Mouse (Mus musculus) hindbrain, postnatal 0 days (tissue): ENCODE measurements around the gene Klc1. TPM values are rescaled to one million over a fixed set of nuclear protein-coding genes. Genes with fewer than 3 reads are reported as not detected.

ENCODE experiments used
- ATAC-seq: fragments of 200-750 bp; cut with Nextera tagmentation; 2 replicates; pipeline ENCODE4 v1.8.0; 2017; ENCODE audit warnings: mild to moderate bottlenecking, moderate TSS enrichment, moderate library complexity
- DNase-seq: peaks from one replicate; pipeline ENCODE4 v3.0.0-alpha.2; 2015; ENCODE audit warnings: low spot score
- H3K27ac ChIP-seq: fragments of 300-500 bp; sonication (generic); 2 replicates; pipeline ENCODE4 v1.5.1; 2014; ENCODE audit warnings: mild to moderate bottlenecking
- H3K27me3 ChIP-seq: fragments of 300-500 bp; sonication (generic); 2 replicates; pipeline ENCODE4 v1.6.1; 2014; ENCODE audit warnings: low read length, mixed read lengths; ENCODE audit not compliant: insufficient read depth
- H3K36me3 ChIP-seq: fragments of 300-500 bp; sonication (generic); 2 replicates; pipeline ENCODE4 v1.6.1; 2014; ENCODE audit warnings: low read length, mixed read lengths; ENCODE audit not compliant: insufficient read depth
- H3K4me1 ChIP-seq: fragments of 300-500 bp; sonication (generic); 2 replicates; pipeline ENCODE4 v1.6.1; 2014; ENCODE audit warnings: antibody characterized with exemption, low read length, mixed read lengths; ENCODE audit not compliant: insufficient read depth
- H3K4me2 ChIP-seq: fragments of 300-500 bp; sonication (generic); 2 replicates; pipeline ENCODE4 v1.6.1; 2014; ENCODE audit warnings: low read depth, mild to moderate bottlenecking, low read length, moderate library complexity, mixed read lengths
- H3K4me3 ChIP-seq: fragments of 300-500 bp; sonication (generic); 2 replicates; pipeline ENCODE4 v1.5.1; 2014; ENCODE audit warnings: low read length
- H3K9ac ChIP-seq: fragments of 300-500 bp; sonication (generic); replicated peaks from 2 replicates; pipeline ENCODE4 v1.6.1; 2014; ENCODE audit warnings: mild to moderate bottlenecking, low read length, moderate library complexity, mixed read lengths
- H3K9me3 ChIP-seq: fragments of 300-500 bp; sonication (generic); 2 replicates; pipeline ENCODE4 v1.6.1; 2016; ENCODE audit warnings: low read length, mixed read lengths
- CTCF ChIP-seq: IDR thresholded peaks from 2 replicates; pipeline ENCODE4 v1.5.1; 2016; ENCODE audit warnings: antibody characterized with exemption, control low read depth, low read depth
- WGBS: fragments of 180-500 bp; shearing (Covaris S2); extraction: QIAGEN DNeasy Blood & Tissue Kit; methylation state at CpG from one replicate; pipeline ENCODE4 v1.1.7; 2014; 5-methylcytosine and 5-hydroxymethylcytosine counted together
- polyA plus RNA-seq: library from polyadenylated mRNA; unstranded; fragments of >200 nt; fragmentation: Nextera tagmentation; extraction: Ambion mirVana; gene quantifications from 2 replicates; pipeline ENCODE4 v1.2.1, GENCODE M21; 2015
- total RNA-seq: library from RNA; depleted of rRNA; stranded (reverse); fragments of >200 nt; gene quantifications from 2 replicates; pipeline ENCODE4 v1.2.3, GENCODE M21; 2014

Gene Klc1
- total and polyA plus RNA-seq, 2 experiments from 2014 or later = 421 to 600 TPM

DNA sequence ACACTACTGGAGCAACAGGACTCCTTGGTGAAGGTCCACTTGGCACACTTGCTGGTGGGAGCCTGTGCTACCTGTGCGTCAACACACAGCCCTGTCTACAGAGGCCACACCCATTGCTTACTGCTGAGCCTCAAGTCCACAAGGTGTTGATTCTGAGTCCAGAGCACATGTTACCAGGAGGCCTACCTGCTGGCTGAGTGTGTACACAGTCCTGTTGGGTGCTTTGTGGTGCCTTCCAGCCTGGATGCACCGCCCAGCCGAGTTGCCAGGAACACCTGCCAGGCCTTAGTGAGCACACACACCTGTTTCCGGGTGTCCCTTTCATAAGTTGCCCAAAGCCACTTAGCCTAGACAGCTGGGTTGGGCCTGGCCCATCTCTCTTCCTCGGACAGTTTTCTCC is 44.9 kb downstream of the Klc1 start:
- Histone ChIP-seq H3K36me3 (peaks cover 44% of the 10 kb centered on the region), H3K9me3 (no peaks in the 10 kb centered on the region), H3K4me3 (no peak overlapping the region), H3K4me2 (no peak overlapping the region), H3K9ac (no peak overlapping the region), H3K4me1 (no peaks in the 10 kb centered on the region), H3K27ac (no peak overlapping the region), H3K27me3 (no peaks in the 10 kb centered on the region)
- no peak for ATAC-seq
- no peak for DNase-seq
- no peak for TF ChIP-seq CTCF
- 89% methylated on average over 5 of the region's 5 CpGs for WGBS

DNA sequence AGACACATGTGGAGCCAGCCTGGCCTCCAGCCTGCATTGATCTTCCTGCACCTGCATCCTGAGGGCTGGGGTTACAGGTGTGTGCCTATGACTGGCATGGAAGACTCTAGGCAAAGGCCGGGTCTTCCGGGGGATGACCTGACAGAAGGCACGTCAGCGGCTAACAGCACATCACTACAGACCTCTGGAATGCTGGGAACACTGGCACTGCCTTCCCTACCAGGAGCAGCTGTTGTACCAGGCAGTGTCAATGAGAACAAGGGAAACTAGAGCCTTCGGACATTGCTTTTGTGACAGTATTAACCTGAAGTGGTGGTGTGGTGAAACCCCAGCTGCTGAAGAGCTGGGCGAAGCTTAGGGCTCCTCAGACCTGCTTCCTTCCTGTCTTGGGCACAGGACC is 50.1 kb downstream of the Klc1 start:
- H3K9ac ChIP-seq = peak overlapping the region; percentile 2; the same call in 1 of the 2 replicates
- DNase-seq = no peak
- no peak for TF ChIP-seq CTCF
- no peak overlapping the region for H3K4me2 ChIP-seq
- H3K36me3 ChIP-seq = peaks cover 20% of the 10 kb centered on the region
- WGBS = 94% methylated on average over 6 of the region's 6 CpGs
- no peak for ATAC-seq
- no peaks in the 10 kb centered on the region for H3K27me3 ChIP-seq
- H3K4me1 ChIP-seq = peaks cover 10% of the 10 kb centered on the region; the same call in 1 of the 2 replicates
- H3K27ac ChIP-seq = peak overlapping the region; percentile 66; the same call in 1 of the 2 replicates
- no peaks in the 10 kb centered on the region for H3K9me3 ChIP-seq
- H3K4me3 ChIP-seq = no peak overlapping the region

DNA sequence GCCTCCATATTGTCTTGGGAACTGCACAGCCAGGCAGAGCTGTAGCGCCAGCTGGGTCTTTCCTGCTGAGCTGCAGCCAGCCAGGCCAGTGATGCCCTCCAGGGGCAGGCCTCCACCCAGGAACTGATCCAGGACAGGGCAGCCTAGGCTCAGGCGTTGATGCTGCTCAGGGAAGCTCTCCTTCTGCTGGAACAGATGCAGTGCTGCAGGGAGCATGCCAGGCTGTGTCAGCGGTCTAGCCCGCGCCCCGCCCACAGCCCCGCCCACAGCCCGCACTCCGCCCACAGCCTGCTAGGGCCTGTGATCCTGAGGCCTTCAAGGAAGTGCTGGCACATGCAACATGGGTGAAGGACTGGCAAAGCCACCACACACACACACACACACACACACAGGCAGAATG is 51.1 kb downstream of the Klc1 start:
- peak; percentile 46 for ATAC-seq
- H3K4me1 ChIP-seq = peaks cover 10% of the 10 kb centered on the region; the same call in 1 of the 2 replicates
- 2% methylated on average over 9 of the region's 9 CpGs for WGBS
- no peak overlapping the region; the same call in 1 of the 2 replicates for H3K4me2 ChIP-seq
- no peaks in the 10 kb centered on the region for H3K27me3 ChIP-seq
- 0 out of 2 replicates have a peak overlapping the region, but pooled peaks have one; percentile 10 for H3K4me3 ChIP-seq
- H3K27ac ChIP-seq = peak overlapping the region; percentile 66
- no peaks in the 10 kb centered on the region for H3K9me3 ChIP-seq
- peak overlapping the region; percentile 2; the same call in 1 of the 2 replicates for H3K9ac ChIP-seq
- DNase-seq = peak; percentile 81
- peak; percentile 60 for TF ChIP-seq CTCF
- H3K36me3 ChIP-seq = peaks cover 16% of the 10 kb centered on the region

DNA sequence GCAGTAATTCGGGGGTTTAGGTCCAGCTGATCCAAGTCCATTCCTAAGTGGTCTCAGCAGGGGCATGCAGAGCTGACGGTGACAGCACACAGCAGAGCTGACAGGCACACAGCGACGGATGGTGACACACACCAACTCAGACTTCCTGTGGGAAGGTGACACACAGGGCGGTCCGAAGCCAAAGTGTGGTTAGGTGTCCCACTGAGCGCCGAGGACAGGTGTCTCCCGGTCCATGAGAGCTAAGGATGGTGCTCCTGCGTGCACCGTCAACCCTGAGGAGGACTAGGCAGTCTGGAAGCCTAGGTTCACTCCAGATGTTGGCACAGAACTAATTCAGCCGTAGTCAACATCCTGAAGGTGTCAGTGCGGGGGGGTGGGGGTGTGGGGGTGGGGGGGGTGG is 53.4 kb downstream of the Klc1 start:
- Histone ChIP-seq H3K27ac (no peak overlapping the region), H3K9me3 (no peaks in the 10 kb centered on the region), H3K36me3 (peaks cover 7% of the 10 kb centered on the region; the same call in 1 of the 2 replicates), H3K4me3 (no peak overlapping the region), H3K9ac (no peak overlapping the region), H3K4me2 (no peak overlapping the region), H3K27me3 (no peaks in the 10 kb centered on the region), H3K4me1 (peaks cover 17% of the 10 kb centered on the region)
- ATAC-seq (no peak), DNase-seq (no peak)
- 88% methylated on average over 13 of the region's 13 CpGs for WGBS
- TF ChIP-seq CTCF = no peak

DNA sequence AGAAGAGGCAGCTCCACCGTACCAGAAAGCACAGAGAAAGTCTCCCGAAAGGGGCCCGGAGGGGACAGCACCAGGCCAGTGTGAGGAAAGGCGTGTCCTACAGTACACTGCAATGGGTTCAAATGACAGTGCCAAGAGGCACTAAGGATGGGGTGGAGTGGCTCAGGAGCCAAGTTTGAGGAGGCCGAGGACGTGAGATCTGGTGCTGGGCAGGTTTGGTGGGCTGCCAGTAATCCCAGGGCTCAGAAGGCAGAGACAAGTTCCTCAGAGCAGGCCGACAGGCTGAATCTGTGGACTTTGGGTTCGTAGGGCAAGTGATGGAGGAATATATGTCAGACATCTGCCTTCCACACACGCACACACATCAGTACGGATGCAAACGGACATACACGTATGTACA is 54.0 kb downstream of the Klc1 start:
- Histone ChIP-seq H3K36me3 (peaks cover 7% of the 10 kb centered on the region; the same call in 1 of the 2 replicates), H3K9ac (no peak overlapping the region), H3K4me1 (peaks cover 17% of the 10 kb centered on the region), H3K4me2 (peak overlapping the region; percentile 78), H3K27me3 (no peaks in the 10 kb centered on the region), H3K9me3 (no peaks in the 10 kb centered on the region), H3K4me3 (no peak overlapping the region), H3K27ac (no peak overlapping the region)
- no peak for TF ChIP-seq CTCF
- WGBS = 62% methylated on average over 12 of the region's 12 CpGs
- DNase-seq = no peak
- no peak for ATAC-seq

DNA sequence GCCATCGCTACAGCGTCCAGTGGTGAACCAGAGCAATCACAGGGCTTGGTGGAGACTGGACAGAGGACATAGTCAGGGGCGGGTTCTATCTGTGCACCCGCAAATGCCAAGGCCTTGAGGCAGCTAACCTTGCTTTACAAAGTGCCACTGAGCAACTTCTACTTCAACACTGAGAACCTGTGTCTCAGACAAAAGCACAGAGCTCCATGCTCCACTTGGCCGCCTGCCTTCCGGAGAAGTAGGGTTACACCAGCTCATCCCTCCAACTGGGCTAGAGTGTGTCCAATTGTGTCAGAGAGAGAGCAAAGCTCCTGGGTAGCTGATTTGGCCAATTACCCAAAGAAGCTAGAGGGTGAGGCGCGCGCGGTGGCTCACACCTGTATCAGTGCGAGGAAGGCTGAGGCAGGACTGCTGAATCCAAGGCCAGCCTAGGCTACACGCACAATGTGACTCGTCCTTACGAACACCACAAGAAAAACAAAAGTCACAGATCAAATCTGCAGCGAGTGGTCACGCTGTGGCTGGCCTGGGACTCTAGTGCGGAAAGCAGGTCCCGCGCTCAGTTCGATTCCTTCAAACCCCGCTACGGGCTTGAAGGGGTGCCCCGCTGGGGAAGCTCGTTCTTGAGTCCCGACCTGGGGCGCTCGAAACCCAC is 54.6 kb downstream of the Klc1 start:
- DNase-seq = no peak
- ATAC-seq = no peak
- H3K9ac ChIP-seq = peak overlapping the region; percentile 48; the same call in 1 of the 2 replicates

More for the DNA sequence above, 54.6 kb downstream of the Klc1 start:
- no peaks in the 10 kb centered on the region for H3K9me3 ChIP-seq
- H3K27ac ChIP-seq = no peak overlapping the region; the same call in 1 of the 2 replicates
- 3% methylated on average over 27 of the region's 27 CpGs for WGBS
- H3K4me2 ChIP-seq = peak overlapping the region; percentile 78
- peak overlapping the region; percentile 90 for H3K4me3 ChIP-seq
- H3K27me3 ChIP-seq = no peaks in the 10 kb centered on the region
- no peak for TF ChIP-seq CTCF
- H3K4me1 ChIP-seq = peaks cover 17% of the 10 kb centered on the region
- peaks cover under 1% of the 10 kb centered on the region; the same call in 1 of the 2 replicates for H3K36me3 ChIP-seq
